Mouse (Mus musculus) frontal cortex, postnatal 36 days (tissue): ENCODE data around the gene Stpg1.

Experiments used
- DNase-seq, 2 experiments: peaks; one replicate each; pipeline ENCODE4 v3.0.0; 2022; ENCODE audit warnings: low spot score in 2 of 2

Gene Stpg1

GRCm38 (mm10) chr4:135494521-135495396 lies at the start of gene Stpg1, which contains the start of gene Nipal3:
Gene Stpg1 (plus strand): TSS chr4:135494790.
Gene Nipal3 (minus strand): TSS chr4:135495038.
- peak; percentile 82 to 90 for DNase-seq

GRCm38 (mm10) chr4:135451360-135452015 lies 43.1 kb upstream of the Stpg1 start:
- no peak for DNase-seq

- no peak for DNase-seq
These were observed 41.4 kb upstream of the Stpg1 start for GRCm38 (mm10) chr4:135453164-135453563.

GRCm38 (mm10) chr4:135453572-135453971 lies 41.0 kb upstream of the Stpg1 start:
- DNase-seq = no peak

- no peak for DNase-seq
These were observed 31.2 kb upstream of the Stpg1 start for GRCm38 (mm10) chr4:135463406-135463805.

GRCm38 (mm10) chr4:135477851-135478250 lies 16.7 kb upstream of the Stpg1 start:
- no peak for DNase-seq

- no peak for DNase-seq
These were observed 14.2 kb upstream of the Stpg1 start for GRCm38 (mm10) chr4:135480370-135480769.

GRCm38 (mm10) chr4:135485086-135485485 lies 9.5 kb upstream of the Stpg1 start:
- no peak for DNase-seq

GRCm38 (mm10) chr4:135486352-135486751 lies 8.2 kb upstream of the Stpg1 start:
- DNase-seq = no peak

- DNase-seq = no peak
These were observed 5.3 kb upstream of the Stpg1 start for GRCm38 (mm10) chr4:135489256-135489655.

GRCm38 (mm10) chr4:135493271-135493670 lies 1.3 kb upstream of the Stpg1 start:
- DNase-seq = no peak

GRCm38 (mm10) chr4:135493691-135494520 lies 684 bp upstream of the Stpg1 start:
- peak; percentile 28 to 53 for DNase-seq

- no peak for DNase-seq
These were observed 804 bp downstream of the Stpg1 start for GRCm38 (mm10) chr4:135495397-135495791.

GRCm38 (mm10) chr4:135495810-135496209 lies 1.2 kb downstream of the Stpg1 start:
- DNase-seq = peak in 1 of 2 experiments; percentile 16

GRCm38 (mm10) chr4:135498136-135498535 lies 3.5 kb downstream of the Stpg1 start:
- DNase-seq = no peak

- no peak for DNase-seq
These were observed 5.2 kb downstream of the Stpg1 start for GRCm38 (mm10) chr4:135499831-135500230.

GRCm38 (mm10) chr4:135501587-135501986 lies 7.0 kb downstream of the Stpg1 start:
- DNase-seq = no peak

GRCm38 (mm10) chr4:135505794-135506193 lies 11.2 kb downstream of the Stpg1 start:
- no peak for DNase-seq

GRCm38 (mm10) chr4:135507547-135508350 lies 13.2 kb downstream of the Stpg1 start:
- DNase-seq = peak; percentile 74 to 76

- peak; percentile 63 to 89 for DNase-seq
These were observed 13.9 kb downstream of the Stpg1 start for GRCm38 (mm10) chr4:135508419-135509039.

GRCm38 (mm10) chr4:135509515-135509914 lies 14.9 kb downstream of the Stpg1 start:
- DNase-seq = no peak
